Mouse (Mus musculus) testis, postnatal 10 days (tissue): ENCODE results near the gene Sh3pxd2a.

ENCODE experiments used
- DNase-seq: peaks from one replicate; pipeline ENCODE4 v3.0.0; 2021; ENCODE audit warnings: low spot score

Sh3pxd2a gene

GRCm38 (mm10) chr19:47372044-47372443 lies 92.2 kb downstream of the Sh3pxd2a start:
- DNase-seq = no peak

GRCm38 (mm10) chr19:47371521-47371920 lies 92.7 kb downstream of the Sh3pxd2a start:
- no peak for DNase-seq

- DNase-seq = no peak
These were observed 95.2 kb downstream of the Sh3pxd2a start for GRCm38 (mm10) chr19:47369008-47369407.

GRCm38 (mm10) chr19:47367271-47367879 lies 96.8 kb downstream of the Sh3pxd2a start:
- DNase-seq = no peak

- DNase-seq = no peak
These were observed 97.6 kb downstream of the Sh3pxd2a start for GRCm38 (mm10) chr19:47366576-47366975.

- no peak for DNase-seq
These were observed 101.0 kb downstream of the Sh3pxd2a start for GRCm38 (mm10) chr19:47363086-47363668.

- DNase-seq = no peak
These were observed 103.3 kb downstream of the Sh3pxd2a start for GRCm38 (mm10) chr19:47360921-47361320.

- DNase-seq = no peak
These were observed 104.2 kb downstream of the Sh3pxd2a start for GRCm38 (mm10) chr19:47360017-47360416.

GRCm38 (mm10) chr19:47359166-47359931 lies 104.9 kb downstream of the Sh3pxd2a start:
- DNase-seq = peak; percentile 67

GRCm38 (mm10) chr19:47357297-47357696 lies 106.9 kb downstream of the Sh3pxd2a start:
- no peak for DNase-seq

GRCm38 (mm10) chr19:47356188-47356857 lies 107.9 kb downstream of the Sh3pxd2a start:
- DNase-seq = peak; percentile 90

GRCm38 (mm10) chr19:47354456-47354855 lies 109.7 kb downstream of the Sh3pxd2a start:
- DNase-seq = no peak

GRCm38 (mm10) chr19:47349043-47349442 lies 115.2 kb downstream of the Sh3pxd2a start:
- no peak for DNase-seq

GRCm38 (mm10) chr19:47348395-47349016 lies 115.7 kb downstream of the Sh3pxd2a start:
- no peak for DNase-seq

GRCm38 (mm10) chr19:47347021-47347643 lies 117.1 kb downstream of the Sh3pxd2a start:
- DNase-seq = no peak

- no peak for DNase-seq
These were observed 117.6 kb downstream of the Sh3pxd2a start for GRCm38 (mm10) chr19:47346606-47347005.

GRCm38 (mm10) chr19:47345851-47346568 lies 118.2 kb downstream of the Sh3pxd2a start:
- no peak for DNase-seq

GRCm38 (mm10) chr19:47343422-47343821 lies 120.8 kb downstream of the Sh3pxd2a start:
- DNase-seq = no peak

GRCm38 (mm10) chr19:47339165-47339564 lies 125.0 kb downstream of the Sh3pxd2a start:
- peak; percentile 92 for DNase-seq

- no peak for DNase-seq
These were observed 125.6 kb downstream of the Sh3pxd2a start for GRCm38 (mm10) chr19:47338396-47339164.
